Mouse (Mus musculus): ENCODE measurements around the gene Fam120a.

The Fam120a gene

DNA sequence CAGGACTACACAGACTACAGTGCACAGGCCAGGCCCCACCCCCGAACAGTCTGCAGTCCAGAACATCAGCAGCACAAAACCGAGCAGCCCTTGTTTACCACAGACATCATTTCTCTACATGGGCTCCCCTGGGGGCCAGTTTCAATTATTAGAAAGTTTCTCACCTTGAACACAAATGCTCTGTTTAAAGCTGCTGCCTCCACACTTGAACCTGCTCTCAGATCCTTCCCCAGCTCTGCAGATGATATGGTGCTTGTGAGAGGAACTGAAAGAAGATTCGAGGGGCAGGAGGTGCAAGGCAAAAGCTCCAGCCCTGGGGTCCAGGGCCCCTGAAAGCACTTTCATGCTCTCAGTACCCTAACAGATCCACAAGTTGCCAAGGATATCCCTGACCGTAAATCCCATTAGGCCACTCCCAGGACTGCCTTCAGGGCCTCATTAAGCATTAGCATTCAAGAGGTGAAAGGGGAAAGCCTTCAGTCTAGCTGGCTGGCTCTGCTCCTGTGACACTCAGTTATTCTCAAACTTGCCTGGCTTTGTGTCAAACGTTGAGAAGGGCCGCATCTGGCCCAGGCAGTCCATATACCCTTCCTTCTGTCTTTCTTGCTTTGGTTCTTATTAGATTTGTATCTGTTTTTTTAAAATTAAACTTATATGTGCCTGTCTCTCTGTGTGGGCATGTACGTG is 110.4 kb downstream of the Fam120a start:
- no peak for DNase-seq (ENCODE audit: low read depth, low spot score)

DNA sequence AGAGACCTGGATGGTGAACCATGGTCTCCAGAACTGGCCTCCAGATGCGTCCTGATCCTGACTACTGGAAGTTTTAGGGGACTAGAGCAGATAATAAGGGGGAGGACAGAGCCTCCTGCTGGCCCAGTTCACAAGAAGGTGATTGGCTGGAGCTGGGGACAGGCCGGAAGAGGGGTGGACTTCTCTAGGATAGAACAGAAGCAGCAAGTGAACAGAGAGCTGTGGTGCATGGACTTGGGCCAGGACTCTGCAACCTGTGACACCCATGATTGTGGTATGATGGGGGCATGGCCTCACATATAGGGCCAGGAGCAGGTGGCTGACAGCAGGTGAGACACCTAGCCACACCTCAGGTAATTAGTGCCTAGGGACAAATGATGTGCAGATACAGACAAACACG is 113.9 kb downstream of the Fam120a start:
- no peak for DNase-seq (ENCODE audit: low read depth, low spot score)

GRCm38 (mm10) chr13:48853475-48853874 is 114.3 kb downstream of the Fam120a start:
- DNase-seq (ENCODE audit: low read depth, low spot score) = no peak

DNA sequence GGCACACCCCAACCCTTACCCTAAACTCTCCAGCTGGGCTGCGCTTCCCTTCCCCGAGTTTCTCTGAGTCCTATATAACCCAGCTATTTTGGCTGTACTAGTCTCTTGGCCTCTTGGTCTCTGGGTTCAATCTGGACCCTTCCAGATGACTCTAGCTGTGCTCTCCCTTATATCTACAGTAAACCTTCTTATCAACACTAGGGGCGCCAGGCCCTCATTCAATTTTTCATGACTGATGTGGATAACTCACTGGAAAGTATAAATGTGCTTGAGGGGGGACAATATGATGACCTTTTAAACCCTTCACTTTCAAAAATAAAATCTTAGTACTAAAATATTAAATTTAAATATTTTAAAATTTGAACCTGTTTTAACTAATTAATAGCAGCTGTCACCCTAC is 115.0 kb downstream of the Fam120a start:
- DNase-seq (ENCODE audit: low read depth, low spot score) = peak; percentile 39

DNA sequence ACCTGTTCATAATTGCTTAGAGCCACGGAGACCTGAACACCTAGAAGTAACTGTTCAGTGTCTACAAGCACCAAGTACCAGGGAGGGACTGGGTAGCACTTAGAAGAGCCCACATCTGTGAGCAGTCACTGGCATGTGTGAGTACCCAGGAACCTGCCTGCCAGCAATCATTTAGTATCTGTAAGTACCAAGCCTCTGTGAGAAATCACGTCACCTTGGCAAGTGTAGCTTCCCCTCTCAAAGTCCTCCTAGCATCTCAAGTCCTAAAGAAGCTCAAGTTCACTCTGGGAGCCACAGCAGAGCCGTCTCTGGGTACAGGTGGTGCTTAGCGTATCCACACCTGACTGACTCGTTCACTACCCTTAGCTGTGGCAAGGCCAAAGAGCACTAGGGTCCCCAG is 116.1 kb downstream of the Fam120a start:
- no peak for DNase-seq (ENCODE audit: low read depth, low spot score)

DNA sequence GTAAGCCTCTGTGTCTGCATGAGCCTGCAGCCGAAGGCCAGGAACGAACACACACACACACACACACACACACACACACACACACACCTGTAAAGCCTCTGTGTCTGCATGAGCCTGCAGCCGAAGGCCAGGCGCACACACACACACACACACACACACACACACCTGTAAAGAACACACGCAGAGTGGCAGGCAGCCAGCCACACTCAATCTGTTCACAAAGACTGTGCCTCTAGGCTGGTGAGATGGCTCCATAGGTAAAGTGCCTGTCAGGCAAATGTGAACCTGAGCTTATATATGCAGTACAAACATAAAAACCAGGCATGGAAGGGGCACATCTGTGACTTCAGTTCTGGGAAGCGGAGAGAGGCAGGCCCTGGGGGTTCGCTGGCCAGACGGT is 117.0 kb downstream of the Fam120a start:
- DNase-seq (ENCODE audit: low read depth, low spot score) = no peak

DNA sequence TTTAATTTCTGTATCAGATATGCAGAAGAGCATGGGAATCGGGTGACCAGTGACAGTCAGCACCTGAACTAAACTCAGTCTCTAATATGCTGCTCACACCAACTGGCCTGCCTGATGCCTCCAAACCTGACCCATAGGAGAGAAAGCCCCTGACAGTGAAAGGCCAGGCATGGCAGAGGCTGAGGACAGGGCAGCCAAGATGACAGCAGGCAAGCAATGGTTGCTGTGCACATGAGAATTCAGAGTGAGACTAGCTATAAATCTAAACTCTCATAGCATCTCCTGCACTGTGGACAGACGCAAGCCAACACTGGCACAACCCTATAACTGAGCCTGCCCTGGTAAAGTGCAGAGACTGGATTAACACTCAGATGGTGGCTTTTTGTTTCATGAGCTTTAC is 117.5 kb downstream of the Fam120a start:
- DNase-seq (ENCODE audit: low read depth, low spot score) = no peak

DNA sequence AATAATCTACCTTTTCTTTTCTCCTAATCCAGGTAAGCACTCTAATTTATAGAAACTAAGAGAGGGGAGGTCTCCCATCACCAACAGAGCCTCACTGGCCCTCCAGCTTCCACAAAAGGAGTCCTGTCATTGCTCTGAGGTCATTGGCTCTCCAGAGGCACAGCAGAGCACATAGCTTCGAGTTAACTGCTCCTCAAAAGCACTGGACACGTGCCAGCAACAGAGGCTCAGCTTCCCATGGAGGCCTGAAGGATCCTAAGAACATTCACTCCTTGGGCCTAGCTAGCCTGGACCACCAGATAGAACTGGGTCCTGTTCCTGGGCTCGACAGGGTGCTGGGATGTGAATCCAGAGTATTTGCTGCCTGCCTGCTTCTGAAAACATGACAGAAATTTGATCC is 118.7 kb downstream of the Fam120a start:
- no peak for DNase-seq (ENCODE audit: low read depth, low spot score)

DNA sequence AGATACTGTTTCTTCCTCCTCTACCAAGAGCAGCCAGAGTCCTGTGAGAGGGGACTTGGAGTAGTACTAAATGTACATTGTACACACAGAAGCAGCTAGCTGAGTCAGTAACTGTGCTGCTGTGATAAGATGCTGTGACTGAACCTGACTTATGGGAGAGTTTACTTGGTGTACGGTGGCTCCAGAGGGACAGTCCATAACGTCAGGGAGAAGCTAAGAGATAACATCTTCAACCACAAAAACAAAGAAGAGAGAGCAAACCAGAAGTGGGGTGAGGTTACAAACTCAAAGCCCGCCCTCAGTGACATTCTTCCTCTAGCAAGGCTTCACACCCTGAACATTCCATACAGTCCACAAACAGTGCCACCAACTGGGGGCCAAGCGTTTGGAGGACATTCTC is 122.5 kb downstream of the Fam120a start:
- DNase-seq (ENCODE audit: low read depth, low spot score) = peak; percentile 71

- peak; percentile 40 for DNase-seq (ENCODE audit: low read depth, low spot score)
These were observed 124.3 kb downstream of the Fam120a start for GRCm38 (mm10) chr13:48843530-48843929.

DNA sequence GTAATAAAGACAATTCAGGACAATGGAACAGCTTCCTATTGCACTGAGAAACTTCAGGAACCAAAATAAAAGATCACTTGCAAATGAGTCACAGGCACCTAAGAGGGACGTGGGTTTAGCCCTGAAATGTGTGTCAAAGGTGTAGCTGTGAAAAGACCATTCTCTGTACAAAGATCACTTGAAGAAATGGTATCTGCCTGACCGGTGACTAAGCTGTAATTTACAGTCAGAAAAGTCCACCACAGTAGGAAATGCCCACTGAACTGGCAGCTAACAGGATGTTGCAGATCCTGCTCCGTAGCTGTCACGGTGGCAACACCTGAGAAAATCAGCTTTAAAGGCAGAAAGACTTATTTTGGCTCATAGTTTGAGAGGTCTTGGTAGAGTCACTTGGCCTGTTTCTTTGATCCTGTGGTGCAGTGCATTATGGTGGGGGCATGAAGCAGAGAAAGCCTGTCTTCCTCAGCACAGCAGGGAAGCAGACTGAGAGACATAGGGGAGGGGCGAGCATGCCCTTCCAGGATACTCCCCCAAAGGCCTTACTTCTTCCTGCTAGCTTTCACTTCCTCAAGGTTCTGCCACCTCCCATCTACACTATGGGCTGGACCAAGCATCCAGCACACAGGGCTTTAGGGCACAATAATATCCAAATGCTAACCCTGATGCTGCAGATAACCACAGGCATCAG is 125.8 kb downstream of the Fam120a start:
- peak; percentile 21 for DNase-seq (ENCODE audit: low read depth, low spot score)

GRCm38 (mm10) chr13:48838284-48838683 is 129.5 kb downstream of the Fam120a start:
- no peak for DNase-seq (ENCODE audit: low read depth, low spot score)

DNA sequence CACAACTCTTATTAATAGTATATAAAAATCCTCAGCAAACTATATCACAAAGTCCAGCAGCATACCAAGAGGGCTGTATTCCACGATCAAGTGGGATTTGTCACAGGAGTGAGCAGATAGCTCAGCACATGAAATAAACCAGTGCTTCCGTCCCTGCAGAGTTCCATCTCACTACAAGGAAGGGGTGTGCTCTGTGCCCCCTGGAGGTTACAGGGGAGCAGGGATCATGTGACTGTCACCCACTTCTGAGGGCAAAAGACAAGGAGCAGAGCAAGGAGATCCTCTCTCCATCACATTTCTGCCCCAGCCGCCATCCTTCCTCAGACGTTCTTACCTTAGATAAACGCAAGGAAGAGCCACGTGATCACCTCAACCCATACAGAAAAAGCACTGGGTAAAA is 130.3 kb downstream of the Fam120a start:
- DNase-seq (ENCODE audit: low read depth, low spot score) = no peak

GRCm38 (mm10) chr13:48830528-48831250 is 137.1 kb downstream of the Fam120a start:
- no peak for DNase-seq (ENCODE audit: low read depth, low spot score)

GRCm38 (mm10) chr13:48829780-48830179 is 138.0 kb downstream of the Fam120a start:
- no peak for DNase-seq (ENCODE audit: low read depth, low spot score)

All from CD4-positive helper T cell, adult 2 months (primary cell).